Comparison of ENCODE assay signal across 9 mouse cellular contexts in the genomic region with DNA sequence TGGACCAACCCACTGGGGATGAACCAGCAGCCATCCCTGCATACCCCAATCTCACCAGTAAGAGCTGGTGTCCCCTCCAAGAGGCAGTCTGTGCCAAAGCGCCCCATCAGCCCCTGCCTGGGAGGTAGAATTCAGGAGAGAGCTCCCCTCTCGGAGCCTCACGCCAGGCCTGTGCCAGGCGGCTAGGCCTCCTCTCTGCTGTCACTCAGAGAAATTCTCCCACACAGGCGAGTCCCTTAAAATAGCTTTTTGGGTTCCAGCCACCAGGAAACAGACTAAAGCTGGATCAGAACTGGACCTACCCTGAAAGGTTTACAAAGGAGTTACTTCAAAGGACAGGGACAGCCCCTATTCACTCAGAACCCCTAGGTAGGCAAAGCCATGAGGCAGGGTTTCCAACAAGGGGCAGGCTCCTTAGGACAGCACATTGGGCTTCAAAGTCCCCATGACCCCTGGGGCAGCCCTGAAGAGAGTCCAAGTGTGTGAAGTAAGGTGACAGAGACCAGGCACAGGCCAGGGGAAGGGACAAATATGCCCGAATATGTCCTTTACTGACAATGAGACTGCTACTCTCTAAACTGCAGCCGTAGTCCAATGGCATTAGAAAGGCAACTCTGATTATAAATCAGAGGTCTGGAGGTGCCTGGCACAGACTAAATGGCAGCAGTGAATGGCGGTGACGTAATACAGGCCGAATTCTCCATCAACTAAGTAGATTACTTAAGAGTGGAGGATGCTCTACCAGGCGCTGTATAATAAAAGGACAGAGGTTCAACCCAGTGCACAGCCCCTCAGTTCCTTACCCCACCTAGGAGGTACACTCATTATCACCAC. TPM values are rescaled to one million over a fixed set of nuclear protein-coding genes. Genes with fewer than 3 reads are reported as not detected.
A peak's percentile ranks its signal among the peaks of the same experiment; 100 is the strongest.
DNase-seq lines count a peak whose midpoint lies in the region; ATAC-seq and TF ChIP-seq lines count a peak whose summit lies in the region.
"Had no signal": no experiment of that assay in that cellular context is flagged by ENCODE, and none has a peak within 500 bp of the region (broad histone marks: within the 10 kb centered on the region; RNA-seq: fewer than 3 reads in every experiment).

No protein-coding gene starts in this region.

- H3K36me3 ChIP-seq in neural tube, embryonic 13.5 days: no peaks in the 10 kb centered on the region
- no peaks in the 10 kb centered on the region for H3K36me3 ChIP-seq in small intestine, adult 2 months (ENCODE audit: control insufficient read depth, insufficient read depth, low read length)

- ATAC-seq in neural tube, embryonic 13.5 days (ENCODE audit: low read depth): no peak

- no peak overlapping the region for H3K9ac ChIP-seq in neural tube, embryonic 13.5 days

- H3K9me3 ChIP-seq in neural tube, embryonic 13.5 days: no peaks in the 10 kb centered on the region

- peaks cover 3% of the 10 kb centered on the region; the same call in 1 of the 2 replicates for H3K27me3 ChIP-seq in neural tube, embryonic 13.5 days
- H3K27me3 ChIP-seq in small intestine, adult 2 months (ENCODE audit: control insufficient read depth, insufficient read depth, low read length): no peaks in the 10 kb centered on the region

- no peak for TF ChIP-seq CTCF in gastrocnemius, adult 2 months (IDR thresholded peaks at IDR 0.05)
- TF ChIP-seq CTCF in small intestine, adult 2 months (IDR thresholded peaks at IDR 0.05; ENCODE audit: extremely low read depth, insufficient read length, insufficient replicate concordance, low read depth, low read length): no peak

- intact Hi-C loops in gastrocnemius, adult 2 months (cut with DNase I): no loop called here
- intact Hi-C loops in heart, postnatal 14 days (cut with DNase I): no loop called here

- H3K27ac ChIP-seq in gastrocnemius, adult 2 months: peak overlapping the region; percentile 91
- peak overlapping the region; percentile 20; the same call in 1 of the 2 replicates for H3K27ac ChIP-seq in neural tube, embryonic 13.5 days (replicated peaks)
- H3K27ac ChIP-seq in small intestine, adult 2 months (ENCODE audit: insufficient read depth, low read depth, low read length): peak overlapping the region; percentile 47; the same call in 1 of the 2 replicates

- peak; percentile 78 for DNase-seq in gastrocnemius, adult 2 months
- no peak for DNase-seq in gastrocnemius, postnatal 4 days (ENCODE audit: low spot score in 2 of 2)
- DNase-seq in neural tube, embryonic 10.5 days (ENCODE audit: extremely low spot score, low spot score): no peak
- peak; percentile 54 to 73 for DNase-seq in heart, postnatal 14 days
- no peak for DNase-seq in kidney, adult 8-10 months
- DNase-seq in embryo, embryonic 9.5 days (ENCODE audit: extremely low spot score): no peak
- DNase-seq: adrenal gland, postnatal 14 days had no signal

- WGBS in neural tube, embryonic 13.5 days: 76% methylated on average over 11 of the region's 11 CpGs
- WGBS in small intestine, adult 2 months: 78% methylated on average over 11 of the region's 11 CpGs

- peak overlapping the region; percentile 54 for H3K4me3 ChIP-seq in gastrocnemius, adult 2 months
- H3K4me3 ChIP-seq in neural tube, embryonic 13.5 days: no peak overlapping the region
- H3K4me3 ChIP-seq in small intestine, adult 2 months (ENCODE audit: low read depth, low read length): no peak overlapping the region

- no peak for TF ChIP-seq POLR2A in small intestine, adult 2 months (IDR thresholded peaks at IDR 0.05; ENCODE audit: low read depth, low read length)

- H3K4me1 ChIP-seq in neural tube, embryonic 13.5 days (replicated peaks): peaks cover 70% of the 10 kb centered on the region
- H3K4me1 ChIP-seq in small intestine, adult 2 months (ENCODE audit: control insufficient read depth, insufficient read depth, insufficient read length, low read length): peaks cover 35% of the 10 kb centered on the region

- no peak overlapping the region for H3K4me2 ChIP-seq in neural tube, embryonic 13.5 days

RNA-seq across cellular contexts. Expression of a gene that starts 9.8 kb away (rescaled TPM):
- total RNA-seq in gastrocnemius, adult 2 months (2021): 10 to 100 TPM; 37.7 to 44.7 TPM
- total RNA-seq in gastrocnemius, postnatal 4 days (2021): 100 to 1,000 TPM; 124 to 134 TPM
- polyA plus RNA-seq in neural tube, embryonic 13.5 days (2015; fragmentation: Nextera tagmentation; extraction: Ambion mirVana): 3.2 and 5.0 TPM in 2 replicates
- 10 to 100 TPM; 75.2 to 75.9 TPM for total RNA-seq in heart, postnatal 14 days (2021)
- polyA plus RNA-seq in small intestine, adult 2 months (2012; rRNA removed): 6.2 and 6.3 TPM in 2 replicates

Comparison
In these comparisons a context has a peak if more than half of its experiments do, and no peak if none do; other contexts are left out.
1. DNase-seq: peak in gastrocnemius, adult 2 months (single experiment) and heart, postnatal 14 days (2 of 2); none in gastrocnemius, postnatal 4 days (0 of 2), neural tube, embryonic 10.5 days (single experiment), kidney, adult 8-10 months (0 of 2) and embryo, embryonic 9.5 days (single experiment).
2. H3K27ac ChIP-seq: peak in every context shown above with its lines; median percentile 91 in gastrocnemius, adult 2 months; 47 in small intestine, adult 2 months; 20 in neural tube, embryonic 13.5 days.